Mouse (Mus musculus) E14TG2a.4 (cell line): ENCODE measurements around the gene Rho.

Experiments used
- CTCF ChIP-seq: conservative IDR thresholded peaks from 2 replicates; pipeline ENCODE4 v1.5.1; 2014; ENCODE audit warnings: low read length
- NANOG ChIP-seq: IDR thresholded peaks from 2 replicates; pipeline ENCODE4 v1.6.1; 2014; ENCODE audit warnings: borderline replicate concordance, low read length, mixed read lengths

DNA sequence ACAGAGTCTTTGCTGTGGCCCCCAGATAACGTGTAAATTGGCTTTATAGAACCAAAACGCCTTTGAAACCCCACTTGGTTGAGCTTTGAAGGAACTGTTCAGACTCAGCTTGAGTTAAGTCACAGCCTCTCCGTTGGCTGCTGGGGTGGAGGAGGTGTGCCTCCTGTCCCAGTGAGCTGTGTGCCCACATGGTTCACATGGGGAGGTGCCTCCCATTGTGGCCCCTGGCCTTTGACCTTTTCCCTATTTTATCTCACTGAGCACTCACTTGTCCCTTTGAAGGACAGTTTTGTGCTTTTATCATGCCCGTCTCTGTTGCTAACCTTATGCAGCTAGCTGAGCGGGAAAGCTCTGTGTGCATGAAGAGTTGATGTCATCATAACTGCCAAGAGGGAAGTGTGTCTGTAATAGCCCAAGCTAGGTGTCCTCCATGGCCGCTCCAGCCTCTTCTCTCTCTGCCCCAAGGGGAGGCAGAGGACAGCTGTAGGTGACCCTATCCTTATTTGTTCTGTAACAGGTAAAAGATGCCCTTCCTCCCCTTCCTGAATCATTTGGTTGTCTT, 23.0 kb upstream of the Rho start:
- no peak for TF ChIP-seq CTCF
- no peak for TF ChIP-seq NANOG
